Comparison of ENCODE assay signal across 19 mouse cellular contexts in genomic region chr5:150800056-150800455, GRCm38 (mm10).
A peak's percentile ranks its signal among the peaks of the same experiment; 100 is the strongest.
DNase-seq lines count a peak whose midpoint lies in the region; ATAC-seq and TF ChIP-seq lines count a peak whose summit lies in the region.
"Had no signal": no experiment of that assay in that cellular context is flagged by ENCODE, and none has a peak within 500 bp of the region (broad histone marks: within the 10 kb centered on the region; RNA-seq: fewer than 3 reads in every experiment).

No protein-coding gene starts in this region.

- H3K4me3 ChIP-seq in heart, adult 2 months: no peak overlapping the region
- no peak overlapping the region for H3K4me3 ChIP-seq in midbrain, embryonic 11.5 days (ENCODE audit: low read depth, low read length)
- H3K4me3 ChIP-seq in midbrain, embryonic 15.5 days: no peak overlapping the region

- no peaks in the 10 kb centered on the region for H3K9me3 ChIP-seq in midbrain, embryonic 11.5 days (ENCODE audit: control insufficient read depth, low read length)
- no peaks in the 10 kb centered on the region for H3K9me3 ChIP-seq in midbrain, embryonic 15.5 days
- H3K9me3 ChIP-seq: G1E had no signal

- ATAC-seq in midbrain, embryonic 11.5 days (ENCODE audit: low FRiP score): no peak
- no peak for ATAC-seq in midbrain, embryonic 15.5 days (replicated peaks)
- ATAC-seq: activated CD4-positive, CD25-positive, alpha-beta regulatory T cell, adult 4 months; CD4-positive, CD25-positive, alpha-beta regulatory T cell, adult 4 months; Patski had no signal

- no peaks in the 10 kb centered on the region for H3K79me2 ChIP-seq in heart, adult 2 months (replicated peaks; ENCODE audit: control insufficient read depth, insufficient read depth, low read length)

- no peaks in the 10 kb centered on the region for H3K27me3 ChIP-seq in heart, adult 2 months (ENCODE audit: control insufficient read depth, insufficient read depth, low read length)
- no peaks in the 10 kb centered on the region for H3K27me3 ChIP-seq in midbrain, embryonic 11.5 days (ENCODE audit: control insufficient read depth, insufficient read depth, low read length)
- no peaks in the 10 kb centered on the region for H3K27me3 ChIP-seq in midbrain, embryonic 15.5 days (replicated peaks)
- H3K27me3 ChIP-seq: CH12.LX, Patski had no signal

- no peak for TF ChIP-seq CTCF in heart, adult 2 months (IDR thresholded peaks at IDR 0.05)

- 99% methylated on average over 2 of the region's 2 CpGs for WGBS in heart, adult 2 months
- WGBS in midbrain, embryonic 11.5 days: 96% methylated on average over 2 of the region's 2 CpGs
- 99% methylated on average over 2 of the region's 2 CpGs for WGBS in midbrain, embryonic 15.5 days

- no peak for TF ChIP-seq POLR2A in heart, adult 2 months (IDR thresholded peaks at IDR 0.05; ENCODE audit: insufficient read depth, low read depth, low read length)

- no peak overlapping the region for H3K27ac ChIP-seq in heart, adult 2 months
- H3K27ac ChIP-seq in midbrain, embryonic 11.5 days (ENCODE audit: low read depth, low read length): no peak overlapping the region
- H3K27ac ChIP-seq in midbrain, embryonic 15.5 days: no peak overlapping the region

- no peaks in the 10 kb centered on the region for H3K36me3 ChIP-seq in heart, adult 2 months (ENCODE audit: control insufficient read depth, insufficient read depth, low read length)
- peaks cover 6% of the 10 kb centered on the region; the same call in 1 of the 2 replicates for H3K36me3 ChIP-seq in midbrain, embryonic 11.5 days (ENCODE audit: control insufficient read depth, insufficient read depth, low read length)
- H3K36me3 ChIP-seq in midbrain, embryonic 15.5 days (replicated peaks): peaks cover 17% of the 10 kb centered on the region

- intact Hi-C loops in heart, adult 2 months (cut with DNase I): no loop called here

- H3K9ac ChIP-seq in heart, adult 2 months (ENCODE audit: low read depth, low read length): no peak overlapping the region
- H3K9ac ChIP-seq in midbrain, embryonic 11.5 days (ENCODE audit: low read length): no peak overlapping the region
- no peak overlapping the region for H3K9ac ChIP-seq in midbrain, embryonic 15.5 days

- no peak overlapping the region for H3K4me2 ChIP-seq in midbrain, embryonic 11.5 days
- no peak overlapping the region for H3K4me2 ChIP-seq in midbrain, embryonic 15.5 days

- TF ChIP-seq EP300 in heart, adult 2 months (IDR thresholded peaks at IDR 0.05; ENCODE audit: insufficient read depth, low read depth, low read length): no peak

- H3K4me1 ChIP-seq in heart, adult 2 months (ENCODE audit: control insufficient read depth, insufficient read depth, low read length): no peaks in the 10 kb centered on the region
- H3K4me1 ChIP-seq in midbrain, embryonic 11.5 days (ENCODE audit: control insufficient read depth, insufficient read depth, low read length): no peaks in the 10 kb centered on the region
- no peaks in the 10 kb centered on the region for H3K4me1 ChIP-seq in midbrain, embryonic 15.5 days

- DNase-seq in heart, adult 11 months: peak; percentile 55
- DNase-seq in heart, adult 2 months: no peak
- peak; percentile 71 for DNase-seq in midbrain, embryonic 11.5 days (ENCODE audit: low spot score, missing footprints)
- DNase-seq: adrenal gland, adult 2 months; adrenal gland, adult 8-10 months; adrenal gland, postnatal 10 days; adrenal gland, postnatal 14 days; adrenal gland, postnatal 25 days; adrenal gland, postnatal 36 days; B cell, adult 2 months; cerebellum, adult 11 months; cerebellum, adult 11-12 months; cerebellum, adult 18-20 months had no signal

Comparison
In these comparisons a context has a peak if more than half of its experiments do, and no peak if none do; other contexts are left out.
1. DNase-seq: peak in heart, adult 11 months (single experiment) and midbrain, embryonic 11.5 days (single experiment); none in heart, adult 2 months (0 of 2).